Mouse (Mus musculus): ENCODE measurements around the gene Col4a3. TPM values are rescaled to one million over a fixed set of nuclear protein-coding genes. Genes with fewer than 3 reads are reported as not detected.

The Col4a3 gene
- polyA plus RNA-seq, 1 experiment from 2014 or later: 0.12 TPM

GRCm38 (mm10) chr1:82576182-82576581 is 10.5 kb upstream of the Col4a3 start:
- Histone ChIP-seq H3K9me3 (replicated peaks) (no peaks in the 10 kb centered on the region), H3K36me3 (ENCODE audit: poor library complexity, severe bottlenecking) (no peaks in the 10 kb centered on the region), H3K27ac (no peak overlapping the region), H3K27me3 (no peaks in the 10 kb centered on the region), H3K9ac (no peak overlapping the region), H3K4me2 (no peak overlapping the region), H3K4me3 (no peak overlapping the region), H3K4me1 (no peaks in the 10 kb centered on the region)
- 83% methylated on average over 2 of the region's 2 CpGs for WGBS
- ATAC-seq: no peak

- Histone ChIP-seq H3K4me3 (no peak overlapping the region), H3K27ac (no peak overlapping the region), H3K4me1 (no peaks in the 10 kb centered on the region), H3K9ac (no peak overlapping the region), H3K27me3 (no peaks in the 10 kb centered on the region), H3K4me2 (no peak overlapping the region), H3K36me3 (ENCODE audit: poor library complexity, severe bottlenecking) (no peaks in the 10 kb centered on the region), H3K9me3 (replicated peaks) (no peaks in the 10 kb centered on the region)
- WGBS: 93% methylated on average over 10 of the region's 10 CpGs
- ATAC-seq: no peak
Measured at GRCm38 (mm10) chr1:82577339-82577738, 9.4 kb upstream of the Col4a3 start.

DNA sequence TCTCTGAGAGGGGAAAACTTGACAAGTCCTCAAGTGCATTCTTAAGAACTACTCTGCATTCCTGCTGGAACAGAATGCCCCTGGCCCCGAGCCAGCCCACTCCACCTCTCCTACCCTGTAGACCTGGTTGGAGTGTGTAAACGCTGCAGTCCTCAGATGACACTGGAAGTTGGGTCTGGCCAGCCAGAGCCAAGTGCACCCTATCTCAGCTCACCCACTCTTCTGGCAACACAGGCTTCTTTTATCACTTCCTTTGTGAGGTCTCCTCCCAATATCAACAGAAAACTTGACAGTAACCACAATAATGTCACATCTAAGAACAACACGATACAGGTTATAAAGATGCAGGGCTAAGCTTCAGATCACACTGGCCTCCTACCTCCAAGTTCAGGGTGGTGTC is 8.8 kb upstream of the Col4a3 start:
- Histone ChIP-seq H3K27me3 (no peaks in the 10 kb centered on the region), H3K4me3 (no peak overlapping the region), H3K9me3 (replicated peaks) (no peaks in the 10 kb centered on the region), H3K4me1 (no peaks in the 10 kb centered on the region), H3K36me3 (ENCODE audit: poor library complexity, severe bottlenecking) (no peaks in the 10 kb centered on the region), H3K4me2 (no peak overlapping the region), H3K9ac (no peak overlapping the region), H3K27ac (no peak overlapping the region)
- WGBS: 76% methylated on average over 3 of the region's 3 CpGs
- ATAC-seq: no peak

DNA sequence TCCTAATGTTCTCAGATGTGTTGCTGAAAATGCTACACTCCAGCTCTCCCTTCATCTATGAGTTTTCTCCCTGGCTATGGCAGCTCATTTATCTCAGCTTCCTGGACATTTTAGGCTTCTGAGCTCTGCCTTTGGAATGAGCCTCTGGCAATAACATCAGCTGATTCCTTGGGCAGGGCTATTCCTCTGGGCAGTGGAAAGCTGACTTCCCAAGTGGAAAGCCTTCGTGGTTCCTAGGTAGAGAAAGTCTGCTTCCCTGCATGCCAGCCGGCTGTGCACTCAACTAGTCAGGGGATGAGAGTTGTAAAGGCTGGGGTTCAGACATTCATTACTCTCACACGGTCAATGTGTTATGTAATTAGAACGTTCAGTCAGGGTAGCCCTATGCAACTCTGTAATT is 8.4 kb upstream of the Col4a3 start:
- no peak overlapping the region for H3K4me2 ChIP-seq
- H3K9me3 ChIP-seq (replicated peaks): no peaks in the 10 kb centered on the region
- no peak overlapping the region for H3K9ac ChIP-seq
- no peaks in the 10 kb centered on the region for H3K27me3 ChIP-seq
- H3K27ac ChIP-seq: no peak overlapping the region
- no peaks in the 10 kb centered on the region for H3K4me1 ChIP-seq
- whole genome bisulfite sequencing: 73% methylated on average over 4 of the region's 4 CpGs
- H3K4me3 ChIP-seq: no peak overlapping the region
- no peak for ATAC-seq
- H3K36me3 ChIP-seq (ENCODE audit: poor library complexity, severe bottlenecking): no peaks in the 10 kb centered on the region

GRCm38 (mm10) chr1:82585981-82586380 is 740 bp upstream of the Col4a3 start:
- H3K4me2 ChIP-seq: peak overlapping the region; percentile 69; the same call in 1 of the 2 replicates
- 72% methylated on average over 7 of the region's 7 CpGs for WGBS
- no peak overlapping the region for H3K9ac ChIP-seq
- H3K4me3 ChIP-seq: no peak overlapping the region
- H3K27ac ChIP-seq: no peak overlapping the region
- no peaks in the 10 kb centered on the region for H3K9me3 ChIP-seq (replicated peaks)
- peaks cover 9% of the 10 kb centered on the region for H3K4me1 ChIP-seq
- no peak for ATAC-seq
- no peaks in the 10 kb centered on the region for H3K36me3 ChIP-seq (ENCODE audit: poor library complexity, severe bottlenecking)
- H3K27me3 ChIP-seq: peaks cover 22% of the 10 kb centered on the region

GRCm38 (mm10) chr1:82590266-82590665 is 3.5 kb downstream of the Col4a3 start:
- Histone ChIP-seq H3K9ac (no peak overlapping the region), H3K4me1 (peaks cover 9% of the 10 kb centered on the region), H3K27me3 (peaks cover 22% of the 10 kb centered on the region), H3K4me3 (no peak overlapping the region), H3K27ac (no peak overlapping the region), H3K36me3 (ENCODE audit: poor library complexity, severe bottlenecking) (no peaks in the 10 kb centered on the region), H3K9me3 (replicated peaks) (no peaks in the 10 kb centered on the region), H3K4me2 (no peak overlapping the region)
- no peak for ATAC-seq
- 85% methylated on average over 4 of the region's 4 CpGs for WGBS

GRCm38 (mm10) chr1:82596864-82597596 is 10.3 kb downstream of the Col4a3 start:
- no peaks in the 10 kb centered on the region for H3K9me3 ChIP-seq (replicated peaks)
- H3K4me2 ChIP-seq: no peak overlapping the region
- H3K9ac ChIP-seq: no peak overlapping the region
- H3K4me3 ChIP-seq: no peak overlapping the region
- no peaks in the 10 kb centered on the region for H3K4me1 ChIP-seq
- no peak for ATAC-seq
- H3K27me3 ChIP-seq: no peaks in the 10 kb centered on the region
- WGBS: 77% methylated on average over 6 of the region's 6 CpGs
- H3K36me3 ChIP-seq (ENCODE audit: poor library complexity, severe bottlenecking): no peaks in the 10 kb centered on the region
- no peak overlapping the region for H3K27ac ChIP-seq

DNA sequence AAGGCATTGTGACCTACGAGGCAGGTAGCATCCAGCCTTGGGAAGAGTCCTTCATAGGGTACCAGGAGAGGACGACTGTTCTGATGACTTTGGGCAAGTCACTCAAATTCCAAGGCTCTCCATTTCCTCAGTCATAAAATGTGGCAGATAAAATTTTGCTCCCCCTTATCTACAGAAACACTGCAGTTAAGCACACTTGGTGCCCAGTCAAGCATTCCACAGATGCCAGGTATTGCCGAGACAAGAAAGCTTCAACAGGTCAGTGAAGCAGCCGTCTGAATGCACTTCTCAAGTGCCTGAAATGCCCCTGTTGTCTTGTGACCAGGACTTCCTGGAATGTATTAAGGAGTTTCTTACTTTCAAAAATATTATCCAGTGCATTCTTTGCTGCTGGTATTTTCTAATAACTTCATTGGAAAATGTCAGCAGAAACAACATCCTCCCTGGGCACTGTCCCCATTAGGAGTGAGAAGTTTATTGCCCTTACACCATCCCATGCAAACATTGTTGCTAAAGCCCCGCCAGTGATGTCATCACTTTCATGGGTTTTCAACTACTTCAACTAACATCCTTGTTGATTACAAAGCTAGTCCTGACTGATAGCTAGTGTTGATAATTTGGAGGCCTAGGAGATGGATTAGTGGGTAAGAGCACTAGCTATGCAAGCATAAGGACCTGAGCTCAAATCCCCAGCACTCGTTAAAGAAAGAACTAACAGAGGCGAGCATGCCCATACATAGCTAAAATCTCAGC is 16.7 kb downstream of the Col4a3 start:
- ATAC-seq: no peak
- no peaks in the 10 kb centered on the region for H3K9me3 ChIP-seq (replicated peaks)

DNA sequence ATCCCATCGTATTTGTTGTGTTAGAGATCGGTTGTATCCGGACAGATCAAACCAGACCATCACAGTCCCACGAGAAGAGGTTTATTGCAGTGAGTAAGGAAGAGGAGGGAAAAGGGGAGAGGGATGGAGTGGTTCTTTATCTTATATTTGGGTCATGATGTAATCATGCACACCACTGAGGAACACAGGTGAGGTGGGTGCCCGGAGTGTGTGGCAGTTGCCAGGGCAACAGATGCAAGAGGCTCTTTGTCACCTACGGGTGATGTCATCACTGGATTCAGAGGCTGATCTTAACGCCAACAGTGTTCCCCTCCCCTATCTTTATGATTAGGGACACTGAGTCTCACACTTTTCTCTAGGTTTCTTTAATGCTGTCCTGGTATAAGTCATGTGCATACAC is 18.6 kb downstream of the Col4a3 start:
- WGBS: 78% methylated on average over 7 of the region's 7 CpGs

More for the DNA sequence above, 16.7 kb downstream of the Col4a3 start:
- H3K4me3 ChIP-seq: no peak overlapping the region
- no peaks in the 10 kb centered on the region for H3K4me1 ChIP-seq
- no peak overlapping the region for H3K9ac ChIP-seq
- no peak overlapping the region for H3K4me2 ChIP-seq
- no peak overlapping the region for H3K27ac ChIP-seq
- 76% methylated on average over 7 of the region's 7 CpGs for WGBS
- no peaks in the 10 kb centered on the region for H3K36me3 ChIP-seq (ENCODE audit: poor library complexity, severe bottlenecking)
- no peaks in the 10 kb centered on the region for H3K27me3 ChIP-seq

DNA sequence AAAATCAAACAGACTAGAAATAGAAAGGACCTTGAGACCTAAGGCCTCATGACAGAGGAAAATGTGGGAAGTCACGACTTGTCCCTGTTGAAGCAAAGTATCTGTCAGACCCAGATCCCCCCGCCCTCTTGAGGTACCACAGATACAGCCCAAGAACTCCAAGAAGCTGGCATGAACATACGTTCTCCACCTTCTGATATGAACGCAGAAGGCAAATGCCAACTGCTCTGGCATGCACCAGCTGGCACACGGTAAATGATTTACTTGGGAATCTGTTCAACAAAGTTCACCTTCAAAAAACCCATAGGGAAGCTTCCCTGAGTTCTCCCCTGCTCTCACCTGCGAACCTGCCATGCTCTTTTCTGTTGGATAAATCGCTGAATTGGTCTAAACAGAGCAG is 19.1 kb downstream of the Col4a3 start:
- no peak overlapping the region for H3K27ac ChIP-seq
- WGBS: 92% methylated on average over 7 of the region's 7 CpGs
- no peaks in the 10 kb centered on the region for H3K4me1 ChIP-seq
- H3K36me3 ChIP-seq (ENCODE audit: poor library complexity, severe bottlenecking): no peaks in the 10 kb centered on the region
- no peak overlapping the region for H3K9ac ChIP-seq
- H3K27me3 ChIP-seq: no peaks in the 10 kb centered on the region
- H3K4me3 ChIP-seq: no peak overlapping the region
- H3K4me2 ChIP-seq: no peak overlapping the region
- no peaks in the 10 kb centered on the region for H3K9me3 ChIP-seq (replicated peaks)
- ATAC-seq: no peak

More for the DNA sequence above, 18.6 kb downstream of the Col4a3 start:
- H3K27ac ChIP-seq: no peak overlapping the region
- H3K4me1 ChIP-seq: no peaks in the 10 kb centered on the region
- H3K4me3 ChIP-seq: no peak overlapping the region
- no peak for ATAC-seq
- H3K9me3 ChIP-seq (replicated peaks): no peaks in the 10 kb centered on the region
- no peak overlapping the region for H3K9ac ChIP-seq
- H3K36me3 ChIP-seq (ENCODE audit: poor library complexity, severe bottlenecking): no peaks in the 10 kb centered on the region
- H3K27me3 ChIP-seq: no peaks in the 10 kb centered on the region
- no peak overlapping the region for H3K4me2 ChIP-seq

GRCm38 (mm10) chr1:82608646-82609262 is 22.0 kb downstream of the Col4a3 start:
- Histone ChIP-seq H3K4me3 (no peak overlapping the region), H3K27ac (no peak overlapping the region), H3K9ac (no peak overlapping the region), H3K36me3 (ENCODE audit: poor library complexity, severe bottlenecking) (no peaks in the 10 kb centered on the region), H3K27me3 (no peaks in the 10 kb centered on the region), H3K9me3 (replicated peaks) (no peaks in the 10 kb centered on the region), H3K4me2 (no peak overlapping the region), H3K4me1 (no peaks in the 10 kb centered on the region)
- WGBS: 72% methylated on average over 9 of the region's 9 CpGs
- no peak for ATAC-seq

DNA sequence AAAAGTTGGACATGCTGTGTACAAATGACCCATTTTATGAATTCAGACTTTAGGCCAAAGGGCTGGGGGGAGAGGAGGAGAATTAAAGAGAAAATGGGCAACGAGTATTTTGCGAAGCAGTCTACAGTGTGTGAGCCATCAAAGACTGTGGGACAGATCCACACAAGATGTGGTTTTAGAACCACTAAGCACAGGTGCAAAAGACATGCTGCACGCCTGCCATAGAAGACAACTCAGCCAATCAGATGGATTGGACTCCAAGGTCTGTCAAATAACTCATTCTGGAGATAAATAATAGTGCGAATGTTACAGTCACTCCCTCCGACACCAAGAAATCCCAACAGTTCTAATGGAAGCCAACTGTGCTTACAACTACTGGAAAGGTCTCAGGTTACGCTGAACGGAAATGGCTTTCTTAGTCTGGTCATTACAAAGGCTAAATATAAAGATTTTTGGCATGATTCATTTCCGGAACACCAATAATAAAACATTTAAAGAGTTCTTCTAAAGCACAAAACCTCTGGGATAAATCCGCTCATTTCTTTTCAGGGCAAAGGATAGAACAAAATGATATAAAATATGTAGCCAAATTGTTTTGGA is 25.4 kb downstream of the Col4a3 start:
- no peaks in the 10 kb centered on the region for H3K9me3 ChIP-seq (replicated peaks)
- ATAC-seq: no peak
- no peak overlapping the region for H3K4me3 ChIP-seq
- no peaks in the 10 kb centered on the region for H3K4me1 ChIP-seq
- no peak overlapping the region for H3K27ac ChIP-seq
- H3K4me2 ChIP-seq: no peak overlapping the region
- no peaks in the 10 kb centered on the region for H3K36me3 ChIP-seq (ENCODE audit: poor library complexity, severe bottlenecking)
- H3K27me3 ChIP-seq: no peaks in the 10 kb centered on the region
- WGBS: 93% methylated on average over 9 of the region's 9 CpGs
- no peak overlapping the region for H3K9ac ChIP-seq

Data from forebrain, embryonic 13.5 days (tissue).